Mouse (Mus musculus) retina, embryonic 14.5 days (tissue): ENCODE measurements at regions not wholly inside any gene's neighbourhood (a gene's known extent, or its start where the extent isn't known, plus 50 kb on each side); places are given as distances from the start of the nearest gene placed in this dataset.

Source experiments
- DNase-seq: peaks from one replicate; pipeline ENCODE4 v3.0.0-alpha.2; 2015; ENCODE audit warnings: low spot score

DNA sequence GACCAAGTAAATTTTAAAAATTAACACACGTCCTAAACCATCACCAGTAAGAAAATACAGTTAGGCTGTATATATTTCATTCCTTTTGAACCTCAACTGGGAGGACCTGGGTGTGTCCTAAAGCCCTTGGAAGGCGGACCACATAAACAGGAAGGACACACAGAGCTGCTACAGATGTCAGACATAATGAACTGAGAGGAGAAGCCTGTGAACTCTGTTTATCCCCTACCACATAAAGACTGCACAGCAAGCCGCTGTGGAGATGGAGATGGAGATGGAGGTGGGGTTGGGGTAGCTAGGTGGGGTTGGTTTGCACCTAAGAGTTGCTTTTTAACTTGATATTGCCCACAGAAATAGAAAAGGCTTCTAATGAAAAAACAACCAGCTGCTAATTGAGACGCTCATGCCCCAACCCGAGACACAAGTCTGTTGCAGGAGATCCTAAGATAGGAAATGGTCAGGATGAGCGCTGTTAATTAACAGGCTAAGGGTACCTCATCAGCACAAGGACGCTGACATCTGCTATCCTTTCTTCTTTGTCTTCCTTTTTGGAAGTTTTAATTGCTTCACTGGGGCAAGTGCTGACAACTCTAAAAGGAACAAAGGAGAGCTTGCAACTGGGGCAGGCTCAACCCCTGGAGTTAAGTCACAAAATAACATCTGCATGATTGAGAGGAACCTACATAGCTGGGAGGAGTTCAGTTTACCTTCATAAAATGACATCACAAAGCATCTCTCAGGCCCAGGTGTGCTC is 119.3 kb upstream of the Lyplal1 start:
- peak; percentile 44 for DNase-seq

DNA sequence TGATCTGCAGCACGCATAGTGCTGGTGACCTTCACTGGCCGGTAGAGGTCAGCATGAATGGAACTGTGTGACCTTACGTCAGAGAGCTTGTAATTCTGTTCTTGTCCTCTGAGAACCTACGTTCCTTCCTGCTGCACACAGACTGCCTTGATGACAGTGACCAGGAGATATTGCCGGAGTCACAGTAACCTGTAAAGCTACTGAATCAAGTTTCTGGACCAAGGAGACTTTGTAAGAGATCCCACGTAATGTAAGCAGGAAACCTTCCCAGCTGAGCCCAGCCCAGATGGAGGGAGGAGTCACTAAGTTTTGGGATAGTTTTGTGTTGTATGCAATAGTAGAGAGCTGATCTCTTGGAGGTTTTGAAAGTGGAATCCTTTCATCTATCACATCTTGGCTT is 117.4 kb upstream of the Lyplal1 start:
- no peak for DNase-seq

DNA sequence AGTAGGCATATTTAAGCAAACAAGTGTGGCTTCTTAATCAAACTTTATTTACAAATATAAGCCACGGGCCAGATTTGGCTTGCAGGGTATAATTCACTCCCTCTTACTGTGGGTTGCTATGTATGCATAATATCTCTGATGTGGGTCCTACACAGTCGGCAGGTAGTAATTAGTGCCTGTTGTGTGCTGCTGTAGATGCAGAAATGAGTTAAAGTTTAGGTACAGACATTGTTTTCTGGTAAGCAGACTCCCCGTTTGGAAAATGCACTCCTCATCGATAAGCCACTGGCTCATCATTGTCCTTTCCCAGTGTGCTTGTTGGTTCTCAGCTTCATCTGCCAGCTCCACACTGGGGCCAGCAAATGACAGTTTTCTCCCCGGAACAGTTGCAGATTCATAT is 113.4 kb upstream of the Lyplal1 start:
- no peak for DNase-seq

DNA sequence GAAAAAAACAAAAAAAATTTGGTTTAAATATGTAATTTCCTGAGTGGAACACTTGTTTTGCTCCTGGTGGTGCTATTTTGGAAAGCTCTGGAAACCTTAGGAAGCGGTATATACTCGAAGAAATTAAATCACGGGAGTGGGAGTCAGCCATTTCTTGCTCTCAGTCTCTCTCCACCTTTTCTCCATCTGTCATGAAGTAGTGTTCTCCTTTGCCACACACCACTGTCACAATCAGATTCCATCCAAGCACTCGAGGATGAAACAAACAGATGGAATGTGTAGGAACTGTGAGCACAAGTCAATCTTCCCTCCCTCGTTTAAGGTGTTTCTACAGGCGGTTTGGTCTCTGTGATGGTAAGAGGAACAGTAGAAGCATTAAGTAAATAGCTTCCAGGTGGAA is 112.7 kb upstream of the Lyplal1 start:
- no peak for DNase-seq

DNA sequence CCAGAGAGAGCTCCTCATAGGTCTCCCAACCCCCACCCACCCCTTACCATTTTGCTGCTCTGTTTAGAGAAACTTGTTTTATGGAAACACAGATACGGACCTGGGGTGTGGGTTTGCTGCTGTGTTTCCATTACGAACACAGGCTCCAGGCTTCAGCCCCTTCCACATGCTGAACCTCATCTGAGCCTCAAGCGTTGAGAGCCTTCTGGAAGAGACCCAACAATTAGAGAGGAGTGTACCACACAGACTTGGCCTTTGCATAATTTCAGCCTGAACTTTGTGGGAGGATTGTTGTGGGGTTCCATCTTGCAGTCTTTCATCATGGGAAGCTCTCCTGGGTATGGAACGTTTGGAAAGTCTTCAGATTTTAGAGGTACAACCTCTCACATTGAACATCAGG is 111.3 kb upstream of the Lyplal1 start:
- DNase-seq: no peak

DNA sequence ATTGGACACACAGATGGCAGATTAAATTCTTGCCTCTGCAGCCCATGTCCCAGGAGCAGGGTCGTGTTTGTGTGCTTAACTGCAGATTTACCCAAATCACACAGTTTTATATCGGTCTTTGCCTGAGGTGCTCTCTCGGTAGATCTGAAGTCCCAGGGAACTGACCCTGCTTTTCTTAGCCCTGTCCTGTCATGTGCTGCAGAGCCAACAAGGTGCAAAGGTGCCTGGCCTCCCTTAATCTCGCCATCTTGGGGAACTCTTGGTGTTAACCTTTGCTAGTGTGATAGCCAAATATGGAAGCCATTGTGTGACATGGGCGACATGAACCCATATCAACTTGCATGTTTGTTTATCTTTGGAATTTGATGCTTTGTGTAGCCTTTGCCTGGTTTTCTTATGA is 107.1 kb upstream of the Lyplal1 start:
- DNase-seq: no peak

DNA sequence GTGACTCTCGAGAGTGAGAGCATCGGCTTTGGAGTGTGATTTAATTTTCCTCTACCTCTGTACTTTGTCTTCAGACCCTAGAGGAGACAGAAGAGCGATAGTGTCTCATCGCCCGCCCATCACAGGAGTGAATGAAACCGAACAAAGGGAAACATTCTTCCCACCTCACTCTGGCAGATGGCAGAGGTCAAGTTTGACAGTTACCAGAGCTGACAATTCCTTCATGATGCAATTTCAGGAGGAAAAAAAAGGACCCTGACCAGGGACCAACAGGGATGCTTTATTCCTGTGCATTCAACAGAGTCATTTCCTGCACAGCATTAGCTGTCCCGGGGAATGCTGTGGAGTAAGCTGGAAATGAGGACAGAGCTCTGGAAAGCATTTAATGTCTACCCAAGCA is 106.3 kb upstream of the Lyplal1 start:
- peak; percentile 93 for DNase-seq

DNA sequence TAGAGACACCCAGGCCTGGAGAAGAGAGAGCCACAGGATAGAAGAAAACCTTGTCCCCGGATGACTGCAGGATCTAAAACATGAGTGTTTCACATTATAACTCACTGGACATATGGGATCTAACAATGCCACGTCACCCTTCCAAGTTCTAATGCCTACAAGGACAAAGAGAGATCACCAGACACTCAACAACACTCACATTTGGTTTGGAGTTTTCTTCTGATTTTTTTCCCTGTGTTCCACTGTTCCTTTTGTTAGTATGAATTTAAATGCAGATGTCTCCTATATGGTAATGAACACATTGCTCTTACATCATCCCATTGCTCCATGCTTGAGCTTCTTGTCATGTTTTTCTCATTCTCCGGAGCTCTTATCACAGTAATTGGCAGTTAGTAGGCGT is 101.9 kb upstream of the Lyplal1 start:
- no peak for DNase-seq

DNA sequence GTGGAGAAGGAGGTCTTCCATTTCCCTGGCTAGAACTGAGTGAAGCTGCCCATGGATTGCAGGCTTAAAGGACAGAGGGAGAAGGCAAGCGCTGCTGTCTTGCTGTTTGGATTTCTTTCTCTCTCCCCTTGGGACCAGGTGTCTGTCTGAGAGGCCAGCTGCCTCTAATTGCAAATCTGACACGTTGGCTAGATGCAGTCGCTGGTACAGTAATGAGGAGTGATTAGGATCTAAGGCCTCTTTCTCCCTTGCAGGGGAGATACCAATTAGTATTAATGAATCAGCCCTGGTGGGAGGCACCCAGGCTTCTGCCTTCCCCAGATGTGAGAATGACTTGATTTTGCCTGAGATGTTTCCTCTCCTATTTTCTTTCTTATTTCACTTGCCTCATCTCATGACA is 100.1 kb upstream of the Lyplal1 start:
- peak; percentile 61 for DNase-seq

DNA sequence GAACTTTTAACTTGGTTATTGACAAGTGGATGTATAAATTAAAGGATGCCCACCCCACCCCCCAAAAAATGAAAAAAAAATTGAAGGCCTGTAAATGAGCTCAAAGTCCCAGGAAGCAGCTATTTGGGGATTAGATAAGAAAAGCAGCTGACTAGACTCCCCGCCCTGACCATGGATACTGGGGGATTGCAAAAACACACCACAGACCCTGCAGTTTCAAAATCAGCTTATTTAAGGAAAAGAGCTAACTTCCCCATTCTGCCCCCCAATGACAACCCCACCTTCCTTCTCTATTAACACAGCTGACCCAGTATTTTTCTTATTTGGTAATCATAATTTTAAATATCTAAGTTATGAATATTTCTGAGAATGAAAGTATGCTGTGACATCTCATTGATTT is 87.0 kb upstream of the Lyplal1 start:
- DNase-seq: no peak

DNA sequence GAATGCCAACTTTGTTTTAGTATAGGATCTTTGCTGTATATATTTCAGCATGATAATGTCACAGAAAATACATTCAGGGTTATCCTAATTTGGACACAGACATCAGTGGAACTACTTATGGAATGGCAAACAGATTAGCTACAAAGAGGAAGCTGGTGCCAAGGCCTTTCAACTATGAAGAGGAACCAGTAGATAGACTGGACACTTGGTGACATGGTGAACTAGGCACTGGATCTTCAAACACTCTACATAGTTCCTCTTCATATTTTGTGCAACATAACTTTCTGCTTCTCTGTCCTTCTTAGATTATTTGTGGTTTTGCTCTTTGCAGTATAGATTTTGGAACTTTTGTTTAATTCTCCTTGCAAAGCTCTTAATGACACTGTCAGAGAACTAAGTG is 85.4 kb upstream of the Lyplal1 start:
- no peak for DNase-seq

DNA sequence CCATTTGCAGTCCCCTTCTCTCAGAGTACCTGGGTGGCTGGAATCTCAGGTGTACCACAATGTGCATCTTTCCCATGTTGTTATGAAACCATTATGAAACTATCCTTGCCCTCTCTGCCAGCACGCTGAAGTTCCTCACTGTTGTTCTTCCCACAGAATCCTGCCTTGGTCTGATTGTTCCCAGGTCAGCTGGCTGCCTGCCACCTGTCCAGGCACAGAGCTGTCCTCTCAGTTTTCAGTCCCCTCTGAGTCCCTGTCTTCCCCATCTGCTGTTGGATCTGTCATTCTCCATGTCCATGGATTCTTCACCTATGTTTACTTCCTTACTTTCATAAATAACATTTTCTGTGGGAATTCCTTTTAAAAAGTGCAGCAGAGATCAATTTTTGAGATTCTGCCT is 81.3 kb upstream of the Lyplal1 start:
- no peak for DNase-seq

DNA sequence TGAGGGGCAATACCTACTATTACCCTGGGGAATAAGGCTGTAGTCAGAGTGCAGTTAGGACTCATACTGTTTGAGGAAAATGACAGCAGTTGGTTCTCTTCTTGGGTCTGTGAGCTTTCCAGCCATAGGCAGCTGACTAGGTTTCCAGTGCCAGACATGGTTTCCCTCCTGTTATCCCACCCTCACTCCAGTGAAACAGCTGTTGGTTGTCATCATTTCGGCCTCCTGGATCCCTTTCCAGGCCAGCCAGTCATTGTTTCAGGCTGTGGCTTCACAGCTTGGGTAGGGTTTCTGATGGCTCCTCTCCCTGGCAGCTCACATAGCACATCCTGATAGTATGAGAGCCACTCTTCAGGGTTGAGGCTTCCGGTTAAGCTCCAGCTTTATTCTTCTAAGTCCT is 79.9 kb upstream of the Lyplal1 start:
- no peak for DNase-seq

DNA sequence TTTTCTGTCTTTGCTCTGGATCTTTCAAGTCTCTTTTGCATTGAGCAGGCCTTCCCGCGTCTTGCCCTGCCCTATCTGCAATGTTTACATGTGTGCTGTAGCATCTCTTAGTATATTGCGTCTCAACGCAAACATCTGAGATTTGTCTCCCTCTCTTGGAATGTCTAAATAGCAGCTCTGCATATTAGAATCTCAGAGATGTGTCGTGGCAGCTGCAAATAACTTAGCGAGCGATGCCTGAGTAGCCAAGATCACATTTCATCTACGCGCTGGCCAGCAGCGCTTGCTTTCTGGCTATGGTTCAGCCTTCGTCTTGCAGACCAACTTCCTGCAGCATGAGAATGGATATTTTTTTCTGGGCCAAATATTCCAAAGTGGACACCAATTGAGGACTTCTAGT is 72.3 kb upstream of the Lyplal1 start:
- no peak for DNase-seq

DNA sequence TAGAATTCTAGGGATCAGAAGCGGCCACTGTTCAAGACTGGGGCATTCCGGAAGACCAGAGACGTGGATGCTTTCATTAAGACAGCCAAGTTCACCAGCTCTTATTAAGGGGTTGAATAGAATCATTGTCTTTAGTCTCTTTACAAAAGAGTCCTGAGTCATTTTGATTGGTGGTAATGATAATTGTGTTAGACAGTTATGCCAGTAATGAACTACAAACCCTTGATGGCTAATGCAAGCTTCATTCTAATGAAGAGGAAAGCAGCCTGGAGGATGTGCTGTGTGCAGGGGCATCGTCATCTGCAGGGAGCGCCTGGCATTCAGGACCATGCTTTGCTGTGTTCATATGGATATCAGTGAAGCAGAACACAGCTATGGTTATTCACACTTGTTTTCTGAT is 70.3 kb upstream of the Lyplal1 start:
- DNase-seq: peak; percentile 93

DNA sequence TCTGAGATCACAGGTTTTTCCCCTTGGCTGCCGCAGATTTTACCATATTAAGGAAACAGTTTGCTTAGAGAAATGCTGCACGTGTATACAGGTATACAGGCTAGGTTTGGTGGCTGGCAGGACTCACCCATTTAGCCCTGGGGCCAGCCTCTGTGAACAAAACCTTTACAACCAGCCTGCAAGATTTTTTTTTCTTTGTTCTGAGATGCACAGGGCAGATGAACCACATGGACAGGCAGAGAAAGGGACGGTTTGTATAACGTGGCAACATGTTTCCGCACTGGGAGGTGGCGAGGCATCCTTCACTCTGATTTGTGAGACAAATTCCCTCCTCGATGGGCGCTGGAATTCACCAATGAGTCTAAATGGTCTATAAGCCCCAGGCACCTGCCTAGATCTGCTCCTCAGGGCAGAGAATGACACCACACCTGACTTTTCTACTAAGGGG is 66.1 kb upstream of the Lyplal1 start:
- no peak for DNase-seq

DNA sequence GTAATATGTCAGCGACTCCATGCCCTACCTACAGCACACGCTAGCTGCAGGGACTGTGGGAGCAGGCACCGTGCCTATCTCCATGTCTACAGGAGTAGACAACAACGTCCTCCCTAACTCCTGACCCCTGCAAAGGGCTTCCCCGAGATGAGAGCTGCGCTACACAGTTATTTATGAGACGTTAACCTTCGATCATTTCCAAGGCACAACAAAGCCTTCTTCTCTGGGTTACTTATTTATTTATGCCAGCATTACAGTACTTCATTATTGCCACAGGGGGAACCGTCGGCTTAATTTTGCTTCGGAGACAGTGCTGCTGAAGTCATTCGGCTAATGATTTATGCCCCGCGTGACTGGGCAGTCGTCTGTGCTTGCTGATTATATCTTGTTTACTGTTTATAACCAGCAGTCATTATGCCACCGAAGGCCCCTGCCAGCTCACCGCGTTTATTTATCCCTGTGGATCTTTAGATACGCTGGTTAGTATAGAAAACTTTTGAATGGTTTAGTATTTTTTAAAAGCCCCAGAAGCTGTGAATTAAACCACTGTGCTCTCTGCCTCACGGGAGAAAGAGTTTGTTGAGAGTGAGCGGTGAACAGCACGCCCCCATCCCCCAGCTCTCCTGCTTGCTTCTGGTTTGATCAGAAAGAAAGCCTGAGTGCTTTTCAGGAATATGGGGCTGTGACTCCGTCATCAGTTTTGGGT is 65.5 kb upstream of the Lyplal1 start:
- DNase-seq: peak; percentile 87

DNA sequence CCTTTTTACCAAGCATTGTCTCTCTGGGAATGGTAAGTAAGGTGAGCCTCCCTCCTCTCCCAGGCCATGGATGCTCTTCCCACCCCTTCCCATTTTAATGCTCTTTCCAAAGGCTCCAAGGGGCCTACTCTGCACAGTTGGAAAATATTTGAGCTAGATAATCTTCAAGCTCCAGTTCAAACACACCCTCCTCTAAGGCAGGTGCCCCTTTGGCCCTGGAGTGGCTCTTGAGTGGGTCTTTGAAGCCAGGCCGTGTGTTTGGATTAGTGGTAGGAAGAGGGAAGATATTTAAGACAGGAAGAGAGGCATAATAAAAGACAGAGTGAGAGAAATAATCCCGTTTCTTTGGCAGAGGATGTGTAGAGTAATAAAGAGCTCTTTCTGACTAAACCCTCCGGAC is 59.9 kb upstream of the Lyplal1 start:
- no peak for DNase-seq

DNA sequence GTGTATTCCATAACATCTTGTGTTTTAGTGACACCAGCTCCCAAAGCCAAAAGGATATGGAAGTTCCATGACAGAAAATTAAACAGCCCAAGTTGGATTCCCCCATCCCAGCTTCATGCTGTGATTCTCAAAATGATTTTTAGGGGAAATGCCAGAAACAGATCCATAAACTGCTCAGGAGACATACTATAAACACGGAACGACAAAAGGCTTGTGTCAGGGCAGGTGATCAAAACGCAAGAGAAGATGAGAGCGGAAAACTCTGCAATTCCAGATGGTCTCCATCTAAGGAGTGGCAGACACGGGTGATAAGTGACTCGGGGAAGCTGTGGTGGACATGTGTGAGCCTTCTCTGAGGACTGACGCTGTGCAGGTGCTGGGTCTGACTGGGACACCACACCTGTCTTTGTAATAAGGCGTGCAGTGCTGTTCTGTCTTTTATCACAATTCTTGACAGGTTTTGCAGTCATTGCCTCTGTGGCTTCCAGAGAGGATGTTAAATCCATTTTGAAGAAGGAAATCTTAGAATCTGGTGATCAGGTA is 56.4 kb upstream of the Lyplal1 start:
- no peak for DNase-seq

DNA sequence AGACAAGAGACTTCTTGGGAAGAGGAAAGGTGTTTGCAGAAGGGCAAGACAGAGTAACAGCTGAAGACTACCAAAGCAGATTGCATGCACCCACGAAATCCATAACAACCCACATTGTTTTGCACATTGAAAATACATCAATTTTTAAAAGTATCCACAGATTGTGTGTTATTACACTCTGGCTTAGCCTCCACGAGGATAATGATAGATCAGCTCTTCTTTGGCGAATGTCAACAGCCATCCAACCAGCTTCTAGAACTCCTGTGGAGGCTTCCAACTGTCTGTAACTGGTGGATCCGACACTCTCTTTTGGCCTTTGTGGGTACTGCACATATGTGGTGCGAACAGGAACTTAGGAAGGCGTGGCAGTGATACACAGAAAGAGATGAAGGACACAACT is 54.6 kb upstream of the Lyplal1 start:
- no peak for DNase-seq
